Mouse (Mus musculus): ENCODE results near the gene Dnajc15. TPM values are rescaled to one million over a fixed set of nuclear protein-coding genes. Genes with fewer than 3 reads are reported as not detected.
"Not testable (repeated sequence)": the region's sequence is repeated elsewhere in the genome, so short reads cannot be mapped to it uniquely, and the experiment has no call there.

Gene Dnajc15
- total RNA-seq (2022) = 10 to 100 TPM; 58.0 to 84.3 (median 65.3) TPM

- DNase-seq (ENCODE audit: low spot score in 2 of 2) = peak; percentile 77 to 85
These were observed at the start of gene Dnajc15 for GRCm38 (mm10) chr14:77874304-77875241. Gene Dnajc15, minus strand, starts transcription at chr14:77875125.

DNA sequence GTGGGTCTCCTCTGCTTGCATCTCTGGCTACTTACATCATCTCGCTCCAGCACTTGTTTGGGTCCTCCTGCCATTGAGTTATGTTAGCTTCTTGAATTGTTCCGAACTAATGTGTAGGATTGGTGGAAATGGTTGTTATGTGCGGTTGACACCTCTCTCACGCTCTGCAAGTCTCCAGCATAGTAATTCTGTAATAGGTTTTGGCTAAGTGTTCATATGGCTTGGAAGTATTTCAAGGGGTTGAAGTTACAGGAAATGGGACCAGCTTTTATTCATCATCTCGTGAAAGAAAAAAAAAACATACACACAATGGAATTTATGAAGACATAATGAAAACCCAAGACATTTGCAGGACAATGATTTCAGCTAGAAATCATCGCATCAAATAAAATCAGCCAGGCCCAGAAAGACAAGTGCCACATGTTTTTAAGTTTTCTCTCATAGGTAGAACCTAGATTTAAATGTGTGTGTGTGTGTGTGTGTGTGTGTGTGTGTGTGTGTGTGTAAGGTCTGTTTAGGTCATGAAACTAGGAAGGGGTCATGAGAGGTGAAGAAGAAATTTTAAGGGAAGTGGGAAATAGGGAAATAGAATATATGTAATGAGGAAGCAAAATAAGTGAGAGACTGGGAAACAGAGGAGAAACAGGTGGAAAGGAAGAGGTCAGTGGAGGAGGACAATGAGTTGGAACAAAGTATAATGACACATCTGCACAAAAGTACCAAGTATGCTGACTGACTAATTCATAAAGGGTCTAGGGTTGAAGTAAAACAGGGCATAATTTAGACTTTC lies 48.3 kb upstream of the Dnajc15 start:
- no peak for DNase-seq (ENCODE audit: low spot score in 2 of 2)

DNA sequence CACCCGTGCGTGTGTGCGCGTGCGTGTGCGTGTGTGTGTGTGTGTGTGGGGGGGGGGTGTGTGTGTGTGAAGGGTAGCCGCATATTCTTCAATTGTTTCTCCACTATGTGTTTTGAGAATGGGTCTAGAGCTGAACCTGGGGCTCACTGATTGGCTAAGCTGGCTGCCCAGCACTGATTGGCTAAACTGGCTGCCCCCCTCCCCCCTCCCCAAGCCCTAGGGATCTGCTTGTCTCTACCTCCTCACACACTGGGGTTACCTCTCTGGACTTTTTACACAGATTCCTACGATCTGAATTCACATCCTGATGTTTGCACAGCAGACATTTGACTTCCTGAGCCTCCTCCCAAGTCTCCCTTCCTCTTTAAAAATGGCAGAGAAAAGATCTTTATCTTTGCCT lies 46.7 kb upstream of the Dnajc15 start:
- no peak for DNase-seq (ENCODE audit: low spot score in 2 of 2)

DNA sequence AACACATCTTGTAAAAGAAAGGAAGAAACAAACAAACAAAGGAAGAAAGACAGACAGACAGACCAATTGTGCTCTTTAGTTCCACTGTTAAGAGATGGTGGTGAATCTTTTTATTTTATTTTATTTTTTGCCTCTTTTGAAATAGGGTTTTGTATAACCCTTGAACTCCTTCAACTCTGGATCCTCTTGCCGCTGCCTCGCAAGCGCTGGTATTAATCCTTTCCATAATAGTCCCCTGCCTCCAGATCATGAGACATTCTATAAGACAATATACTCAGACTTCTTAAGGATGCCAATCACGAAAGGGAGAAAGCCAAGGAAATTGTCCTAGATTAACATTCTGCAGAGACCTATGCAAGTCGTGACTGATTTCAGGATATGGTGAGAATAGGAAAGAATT lies 40.9 kb upstream of the Dnajc15 start:
- DNase-seq (ENCODE audit: low spot score in 2 of 2) = no peak

DNA sequence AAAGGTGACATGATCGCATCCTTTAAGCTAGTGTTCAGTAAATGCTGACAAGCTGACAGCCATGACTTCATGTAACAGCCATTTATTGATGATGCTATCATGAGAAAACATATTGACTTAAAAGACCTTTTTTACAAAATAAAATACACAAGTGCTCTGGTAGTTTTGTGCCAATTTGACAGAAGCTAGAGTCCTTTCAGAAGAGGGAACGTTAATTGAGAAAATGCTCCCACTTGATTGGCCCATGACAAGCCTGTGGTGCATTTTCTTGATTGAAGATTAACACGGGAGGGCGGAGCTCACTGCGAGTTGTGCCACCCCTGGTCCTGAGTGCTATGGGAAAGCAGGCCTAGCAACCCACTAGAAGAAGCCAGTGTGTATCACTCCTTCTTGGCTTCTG lies 31.7 kb upstream of the Dnajc15 start:
- no peak for DNase-seq (ENCODE audit: low spot score in 2 of 2)

- no peak for DNase-seq (ENCODE audit: low spot score in 2 of 2)
These were observed 30.5 kb upstream of the Dnajc15 start for GRCm38 (mm10) chr14:77905466-77905865.

GRCm38 (mm10) chr14:77904171-77904762 lies 29.3 kb upstream of the Dnajc15 start, which contains the start of gene Epsti1:
Gene Epsti1, plus strand, starts transcription at chr14:77904239.
- no peak for DNase-seq (ENCODE audit: low spot score in 2 of 2)

DNA sequence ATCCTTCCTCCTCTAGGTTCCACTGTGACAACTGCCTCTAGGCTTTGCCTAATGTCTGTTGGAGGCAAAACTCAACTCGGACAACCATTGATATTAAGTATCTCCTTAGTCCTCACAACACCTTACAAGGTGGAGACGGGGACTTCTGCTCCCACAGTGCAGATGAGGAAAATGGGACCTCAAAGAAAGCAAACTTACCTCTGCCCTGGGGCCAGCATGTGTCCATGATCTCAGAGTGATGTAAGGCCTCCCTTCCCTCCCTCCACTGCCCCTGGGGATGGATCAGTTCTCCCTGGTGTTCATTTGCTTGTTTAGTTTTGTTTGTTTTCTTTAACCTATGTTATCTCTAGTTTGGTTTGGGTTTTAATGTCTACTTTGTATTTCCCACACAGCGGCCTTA lies 27.6 kb upstream of the Dnajc15 start:
- no peak for DNase-seq (ENCODE audit: low spot score in 2 of 2)

- no peak for DNase-seq (ENCODE audit: low spot score in 2 of 2)
These were observed 21.0 kb upstream of the Dnajc15 start for GRCm38 (mm10) chr14:77895951-77896350.

- DNase-seq (ENCODE audit: low spot score in 2 of 2) = no peak
These were observed 15.0 kb upstream of the Dnajc15 start for GRCm38 (mm10) chr14:77889911-77890310.

DNA sequence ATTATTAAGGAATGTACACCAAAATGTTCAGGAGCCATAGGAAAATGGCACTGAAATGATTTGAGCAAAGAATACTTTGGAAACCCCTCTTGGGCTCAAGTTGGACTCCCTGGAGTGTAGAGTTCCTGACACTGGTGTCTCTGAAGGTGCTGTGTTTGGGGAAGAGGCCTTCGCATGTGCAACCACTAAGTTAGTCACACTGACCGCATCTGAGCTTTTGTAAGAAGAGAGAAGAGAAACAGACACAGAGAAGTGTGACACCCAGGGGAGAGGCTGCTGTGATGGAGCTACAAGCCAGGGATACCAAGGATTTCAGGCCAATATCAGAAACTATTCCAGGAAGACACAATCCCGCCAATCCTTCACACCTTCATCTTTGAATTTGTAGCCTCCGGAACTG lies 12.0 kb upstream of the Dnajc15 start:
- DNase-seq (ENCODE audit: low spot score in 2 of 2) = no peak

GRCm38 (mm10) chr14:77886376-77886775 lies 11.5 kb upstream of the Dnajc15 start:
- no peak for DNase-seq (ENCODE audit: low spot score in 2 of 2)

GRCm38 (mm10) chr14:77882669-77883068 lies 7.7 kb upstream of the Dnajc15 start:
- peak in 1 of 2 experiments; percentile 14 for DNase-seq (ENCODE audit: low spot score in 2 of 2)

DNA sequence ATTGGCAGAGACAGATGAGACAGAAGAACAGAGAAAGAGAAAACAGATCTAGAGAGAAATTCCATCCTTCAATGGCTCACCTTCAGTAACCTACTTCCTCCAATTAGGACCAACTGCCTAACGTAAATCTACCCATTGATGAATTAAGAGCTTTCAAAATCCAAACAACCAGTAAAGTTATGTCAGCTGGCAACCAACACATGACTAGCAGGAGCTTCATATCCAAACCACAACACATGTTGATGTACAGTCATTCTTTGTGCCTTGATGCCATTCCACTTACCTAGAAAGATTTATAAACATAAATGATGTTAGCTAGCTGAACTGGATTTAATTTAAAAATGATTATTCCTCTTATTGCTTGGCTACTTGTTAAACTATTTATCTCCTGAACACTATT lies 7.1 kb upstream of the Dnajc15 start:
- no peak for DNase-seq (ENCODE audit: low spot score in 2 of 2)

GRCm38 (mm10) chr14:77877876-77878275 lies 3.0 kb upstream of the Dnajc15 start:
- DNase-seq (ENCODE audit: low spot score in 2 of 2) = not testable (repeated sequence)

DNA sequence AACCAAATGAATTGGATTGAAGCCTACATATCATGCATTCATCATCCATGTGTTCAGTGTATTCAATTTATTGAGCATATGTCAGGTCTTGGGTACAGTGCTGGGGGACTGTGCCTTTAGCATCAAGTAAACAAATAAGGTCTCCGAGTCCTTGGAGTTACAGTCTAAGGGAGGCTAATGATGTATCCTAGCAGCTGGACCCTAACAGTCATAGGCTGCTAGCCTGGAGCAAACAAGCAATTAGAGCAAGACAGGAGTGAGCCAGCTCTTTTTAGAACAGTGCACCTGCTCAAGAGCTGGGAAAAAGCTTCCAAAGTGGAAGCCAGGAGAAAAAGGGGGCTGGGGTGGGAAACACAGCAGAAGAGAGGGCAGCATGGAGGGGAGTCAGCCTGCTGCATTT lies 1.3 kb upstream of the Dnajc15 start:
- no peak for DNase-seq (ENCODE audit: low spot score in 2 of 2)

DNA sequence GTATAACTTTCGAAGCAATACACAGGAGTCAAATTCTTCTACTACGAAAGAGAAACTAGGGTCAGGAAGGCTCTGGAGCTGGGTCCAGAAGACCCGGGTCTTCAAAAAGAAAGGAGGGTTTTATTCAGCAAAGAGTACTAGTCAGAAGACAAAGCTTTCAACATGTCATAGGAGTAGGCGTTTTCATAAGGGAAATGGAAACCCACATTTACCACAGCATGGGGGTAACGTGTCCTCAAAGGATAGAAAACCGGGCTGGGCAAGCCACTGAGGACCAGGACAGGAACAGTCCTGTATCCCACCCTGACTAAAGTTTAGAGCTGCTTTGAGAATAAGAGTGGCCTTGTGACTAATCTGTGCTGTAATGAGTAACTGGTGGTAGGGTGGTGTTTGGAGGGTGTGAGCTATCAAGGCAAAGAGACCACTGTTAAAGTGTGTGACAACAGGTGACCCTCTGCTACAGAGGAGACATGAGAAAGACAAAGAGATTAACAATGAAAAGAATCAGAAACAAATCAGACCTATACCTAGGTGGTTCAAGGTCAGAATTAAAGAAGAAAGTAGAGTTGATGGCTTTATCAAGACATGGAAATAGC lies 3.4 kb downstream of the Dnajc15 start:
- no peak for DNase-seq (ENCODE audit: low spot score in 2 of 2)

DNA sequence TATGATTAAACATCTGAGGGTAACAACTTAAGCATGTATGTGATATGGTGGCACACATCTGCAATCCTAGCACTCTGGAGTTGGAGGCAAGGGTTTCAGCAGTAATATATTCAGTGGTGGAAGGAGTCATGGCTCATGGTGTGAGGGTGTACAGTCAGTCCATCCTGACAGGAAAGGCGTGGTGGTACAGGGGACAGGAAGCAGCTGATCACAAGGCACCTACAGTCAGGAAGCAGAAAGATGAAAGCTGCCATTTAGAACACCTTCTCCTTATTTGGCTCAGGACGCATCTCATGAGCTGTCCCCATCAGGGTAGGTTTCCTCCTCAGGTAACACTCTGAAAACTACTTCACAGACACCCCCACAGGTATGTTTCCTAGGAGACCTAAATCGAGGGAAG lies 4.0 kb downstream of the Dnajc15 start:
- no peak for DNase-seq (ENCODE audit: low spot score in 2 of 2)

DNA sequence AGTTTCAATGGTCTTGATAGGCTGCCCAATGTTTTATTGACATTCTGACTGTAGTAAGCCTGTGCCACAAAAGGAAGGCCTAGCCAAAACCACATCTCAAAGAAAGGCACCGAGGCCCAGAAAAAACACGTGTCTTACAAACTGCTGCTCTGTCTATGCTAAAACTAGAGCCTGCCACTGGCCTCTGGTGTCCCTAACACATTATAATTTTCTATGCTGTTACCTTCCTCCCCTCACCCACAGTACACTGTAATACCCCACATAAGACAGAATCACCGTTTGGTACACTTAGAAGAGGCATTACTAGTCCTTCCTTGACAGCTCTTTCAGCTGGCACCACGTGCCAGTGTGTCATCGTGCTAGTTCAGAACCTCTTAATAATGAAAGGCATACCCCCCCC lies 7.3 kb downstream of the Dnajc15 start:
- no peak for DNase-seq (ENCODE audit: low spot score in 2 of 2)

- DNase-seq (ENCODE audit: low spot score in 2 of 2) = no peak
These were observed 10.4 kb downstream of the Dnajc15 start for GRCm38 (mm10) chr14:77864510-77864909.

DNA sequence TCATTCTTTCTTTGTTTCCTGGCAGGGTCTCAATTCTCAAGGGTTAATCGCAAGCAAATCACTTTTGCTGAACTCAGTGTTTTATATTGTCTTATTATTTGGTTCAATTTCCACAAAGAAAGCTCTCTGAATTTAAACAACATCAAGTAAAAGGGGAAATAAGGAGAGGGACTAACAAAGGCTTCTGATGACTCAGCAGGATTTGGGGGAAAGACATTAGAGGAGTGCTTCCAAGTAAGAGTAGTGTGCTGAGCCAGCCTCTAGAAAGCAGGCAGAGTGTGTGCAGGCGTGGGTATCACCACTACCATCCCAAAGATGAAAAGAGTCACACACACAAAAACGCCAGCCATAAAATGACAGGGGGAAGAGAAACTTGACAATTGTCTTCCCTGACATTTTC lies 10.9 kb downstream of the Dnajc15 start:
- no peak for DNase-seq (ENCODE audit: low spot score in 2 of 2)

Measured in layer of hippocampus, adult 8-10 months (tissue).